Mouse (Mus musculus) right cerebral cortex, postnatal 36 days (tissue): Measurements from ENCODE around the gene Slc22a23.
A peak's percentile ranks its signal among the peaks of the same experiment; 100 is the strongest.

Experiments used
- DNase-seq, 2 experiments: peaks; one replicate each; pipeline ENCODE4 v3.0.0; 2022; ENCODE audit warnings: low spot score in 2 of 2, mixed read lengths in 1 of 2

Gene Slc22a23

DNA sequence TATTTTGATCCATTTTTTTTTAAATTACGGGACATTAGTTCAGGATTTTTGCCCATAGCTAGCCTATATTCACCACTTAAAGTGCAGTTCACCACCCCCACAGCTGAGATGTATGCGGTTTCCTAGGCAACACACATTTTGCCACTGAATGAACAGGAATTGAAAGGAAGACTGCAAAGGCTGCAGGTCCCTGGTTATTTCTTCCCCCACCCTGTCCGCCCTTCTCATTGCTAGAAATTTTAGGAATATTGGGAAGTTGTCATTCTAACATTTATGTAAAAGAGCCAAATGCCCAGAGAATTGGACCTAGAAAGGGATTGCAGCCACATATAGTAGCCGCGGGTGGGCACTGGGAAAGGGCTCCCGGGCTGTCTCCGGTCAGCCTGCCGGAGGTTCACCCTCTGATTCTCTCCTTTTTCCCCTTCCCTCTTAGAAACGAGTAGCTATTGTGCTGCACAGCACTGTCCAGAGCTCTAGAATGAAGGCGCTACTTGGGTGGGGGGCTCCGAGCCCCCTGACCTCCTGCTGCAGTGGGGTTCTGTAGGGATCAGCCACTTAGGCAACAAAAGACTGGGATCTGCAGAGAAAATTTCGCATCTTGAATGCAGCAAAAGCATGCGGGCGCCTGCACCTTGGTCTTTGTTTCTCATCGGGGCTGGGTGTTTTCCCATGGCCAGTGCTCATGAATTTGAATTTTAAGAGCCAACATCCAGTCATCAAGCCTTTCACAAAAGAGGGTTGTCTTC, 211.5 kb downstream of the Slc22a23 start:
- DNase-seq: no peak

GRCm38 (mm10) chr13:34132875-34133274, 212.1 kb downstream of the Slc22a23 start:
- DNase-seq: no peak

GRCm38 (mm10) chr13:34132299-34132698, 212.7 kb downstream of the Slc22a23 start:
- no peak for DNase-seq

- no peak for DNase-seq
These were observed 213.3 kb downstream of the Slc22a23 start for GRCm38 (mm10) chr13:34131708-34132060.

DNA sequence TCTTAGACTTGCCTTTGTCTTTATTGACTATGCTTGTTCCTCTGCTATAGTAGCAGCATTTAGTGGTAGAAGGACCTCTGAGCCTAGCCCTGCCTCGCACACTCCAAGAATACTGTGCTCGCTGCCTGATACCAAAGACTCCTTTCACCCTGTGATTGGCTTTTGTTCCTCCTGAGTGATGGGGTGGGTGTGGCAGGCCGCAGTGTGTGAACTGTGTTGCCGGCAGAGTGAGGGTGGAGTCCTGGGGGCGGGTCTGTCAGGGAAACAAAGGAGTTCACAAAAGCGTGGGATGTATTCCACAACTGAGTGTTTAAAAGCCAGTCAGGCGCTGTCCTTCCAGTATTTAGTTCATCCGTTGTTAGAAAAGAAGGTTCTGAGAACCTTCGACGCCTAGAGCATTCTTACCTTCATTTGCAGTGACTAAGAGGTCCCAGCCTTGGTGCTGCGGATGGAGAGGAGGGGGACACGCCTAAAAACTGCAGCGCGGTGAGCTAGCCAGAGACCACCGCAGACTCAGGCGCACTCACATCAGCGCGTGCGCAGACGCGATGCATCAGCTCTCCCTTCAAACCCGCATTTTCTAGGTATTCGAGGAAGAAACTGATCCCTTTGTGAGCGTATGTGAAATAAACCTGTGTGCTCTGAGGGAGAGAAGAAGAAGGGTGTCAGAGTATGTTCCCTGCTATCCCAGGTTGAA, 213.8 kb downstream of the Slc22a23 start:
- no peak for DNase-seq

DNA sequence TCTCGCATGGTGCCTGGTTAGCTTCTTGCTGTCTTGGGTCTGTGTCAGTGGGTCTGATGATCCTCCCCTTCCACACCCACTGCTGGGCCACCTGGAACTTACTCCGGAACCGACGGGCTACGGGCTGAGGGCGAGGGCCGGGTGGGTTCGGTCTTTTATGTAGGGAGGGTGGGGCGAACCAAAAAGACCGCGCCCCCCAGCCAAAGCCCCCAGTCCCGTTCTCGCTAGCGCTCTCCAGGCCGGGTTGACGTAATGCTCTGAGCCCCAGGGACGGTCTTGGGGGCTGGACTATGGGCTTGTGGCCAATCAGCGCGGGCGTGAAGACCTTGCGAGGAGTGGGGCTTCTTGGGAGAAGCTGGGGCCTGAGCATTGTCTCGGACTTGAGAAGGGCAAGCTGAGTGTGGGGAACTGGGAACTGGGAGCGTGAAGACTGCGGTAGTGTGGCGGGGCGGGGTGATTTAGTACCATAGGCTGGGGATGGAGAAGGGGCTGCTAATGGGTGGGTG, 214.7 kb downstream of the Slc22a23 start, which contains the start of gene Tubb2b:
TSS of gene Tubb2b (minus strand) at position 241 of the 506 bp plus-strand sequence.
- peak in 1 of 2 experiments; percentile 68 for DNase-seq

- DNase-seq: peak; percentile 42 to 66
These were observed 215.3 kb downstream of the Slc22a23 start for GRCm38 (mm10) chr13:34129485-34130225.
